Mouse (Mus musculus): ENCODE results near the gene Zfp108. TPM values are rescaled to one million over a fixed set of nuclear protein-coding genes. Genes with fewer than 3 reads are reported as not detected.
A peak's percentile ranks its signal among the peaks of the same experiment; 100 is the strongest.

The Zfp108 gene
- not detected in 2 replicates for polyA plus RNA-seq (2012; ENCODE audit: insufficient read depth, insufficient read length, low replicate concordance, missing spikeins)

- H3K4me1 ChIP-seq (ENCODE audit: control insufficient read depth, insufficient read depth, low read length), result peaks cover 12% of the 10 kb centered on the region
- peak within 1 kb of the TSS; percentile 69 for H3K4me3 ChIP-seq (ENCODE audit: insufficient read depth, low read depth, low read length)
- 16% methylated on average over 21 of the region's 21 CpGs for WGBS
- H3K27ac ChIP-seq (ENCODE audit: insufficient read depth, low read depth, low read length), result no peak within 1 kb of the TSS; the same call in 1 of the 2 replicates
- TF ChIP-seq POLR2A (IDR thresholded peaks at IDR 0.05; ENCODE audit: insufficient read depth, low read depth, low read length), result peak; percentile 46; the same call in 1 of the 2 replicates
- TF ChIP-seq CTCF (IDR thresholded peaks at IDR 0.05; ENCODE audit: insufficient read depth, low read depth, low read length), result no peak
These were observed at the start of gene Zfp108 for GRCm38 (mm10) chr7:24254633-24255474. Gene Zfp108 (plus strand): TSS chr7:24254794.

- no peak overlapping the region for H3K27ac ChIP-seq (ENCODE audit: insufficient read depth, low read depth, low read length)
- no peak for TF ChIP-seq CTCF (IDR thresholded peaks at IDR 0.05; ENCODE audit: insufficient read depth, low read depth, low read length)
- TF ChIP-seq POLR2A (IDR thresholded peaks at IDR 0.05; ENCODE audit: insufficient read depth, low read depth, low read length), result peak; percentile 48; the same call in 1 of the 2 replicates
- WGBS, result 9% methylated on average over 24 of the region's 24 CpGs
- peaks cover 2% of the 10 kb centered on the region; the same call in 1 of the 2 replicates for H3K4me1 ChIP-seq (ENCODE audit: control insufficient read depth, insufficient read depth, low read length)
- peak overlapping the region; percentile 77 for H3K4me3 ChIP-seq (ENCODE audit: insufficient read depth, low read depth, low read length)
These were observed 46.9 kb upstream of the Zfp108 start for GRCm38 (mm10) chr7:24207488-24208261.

- no peak for TF ChIP-seq POLR2A (IDR thresholded peaks at IDR 0.05; ENCODE audit: insufficient read depth, low read depth, low read length)
- no peak for TF ChIP-seq CTCF (IDR thresholded peaks at IDR 0.05; ENCODE audit: insufficient read depth, low read depth, low read length)
- Histone ChIP-seq H3K4me3 (ENCODE audit: insufficient read depth, low read depth, low read length) (no peak overlapping the region), H3K4me1 (ENCODE audit: control insufficient read depth, insufficient read depth, low read length) (peaks cover 2% of the 10 kb centered on the region; the same call in 1 of the 2 replicates), H3K27ac (ENCODE audit: insufficient read depth, low read depth, low read length) (no peak overlapping the region)
- 56% methylated on average over 7 of the region's 7 CpGs for WGBS
These were observed 46.2 kb upstream of the Zfp108 start for GRCm38 (mm10) chr7:24208282-24208886.

GRCm38 (mm10) chr7:24210296-24210695, 44.3 kb upstream of the Zfp108 start:
- no peak for TF ChIP-seq CTCF (IDR thresholded peaks at IDR 0.05; ENCODE audit: insufficient read depth, low read depth, low read length)
- TF ChIP-seq POLR2A (IDR thresholded peaks at IDR 0.05; ENCODE audit: insufficient read depth, low read depth, low read length), result no peak
- 72% methylated on average over 2 of the region's 2 CpGs for WGBS

GRCm38 (mm10) chr7:24211343-24211742, 43.3 kb upstream of the Zfp108 start, which contains the start of gene Zfp111:
Gene Zfp111 (minus strand): TSS chr7:24211443.
- H3K4me3 ChIP-seq (ENCODE audit: insufficient read depth, low read depth, low read length), result no peak within 1 kb of the TSS
- H3K4me1 ChIP-seq (ENCODE audit: control insufficient read depth, insufficient read depth, low read length), result 0 out of 2 replicates have a peak, but pooled peaks cover 2% of the 10 kb centered on the region
- no peak within 1 kb of the TSS for H3K27ac ChIP-seq (ENCODE audit: insufficient read depth, low read depth, low read length)
- TF ChIP-seq POLR2A (IDR thresholded peaks at IDR 0.05; ENCODE audit: insufficient read depth, low read depth, low read length), result no peak
- TF ChIP-seq CTCF (IDR thresholded peaks at IDR 0.05; ENCODE audit: insufficient read depth, low read depth, low read length), result no peak
- 81% methylated on average over 5 of the region's 5 CpGs for WGBS

More at GRCm38 (mm10) chr7:24210296-24210695, 44.3 kb upstream of the Zfp108 start:
- no peak overlapping the region for H3K27ac ChIP-seq (ENCODE audit: insufficient read depth, low read depth, low read length)
- H3K4me1 ChIP-seq (ENCODE audit: control insufficient read depth, insufficient read depth, low read length), result peaks cover 2% of the 10 kb centered on the region; the same call in 1 of the 2 replicates
- no peak overlapping the region for H3K4me3 ChIP-seq (ENCODE audit: insufficient read depth, low read depth, low read length)

- TF ChIP-seq CTCF (IDR thresholded peaks at IDR 0.05; ENCODE audit: insufficient read depth, low read depth, low read length), result no peak
- peak; percentile 44; the same call in 1 of the 2 replicates for TF ChIP-seq POLR2A (IDR thresholded peaks at IDR 0.05; ENCODE audit: insufficient read depth, low read depth, low read length)
- Histone ChIP-seq H3K27ac (ENCODE audit: insufficient read depth, low read depth, low read length) (0 out of 2 replicates have a peak within 1 kb of the TSS, but pooled peaks have one; percentile 43), H3K4me1 (ENCODE audit: control insufficient read depth, insufficient read depth, low read length) (peaks cover 4% of the 10 kb centered on the region; the same call in 1 of the 2 replicates), H3K4me3 (ENCODE audit: insufficient read depth, low read depth, low read length) (peak within 1 kb of the TSS; percentile 99)
- 5% methylated on average over 28 of the region's 28 CpGs for WGBS
These were observed 17.4 kb upstream of the Zfp108 start, which contains the start of gene Zfp109 for GRCm38 (mm10) chr7:24237040-24237791. Gene Zfp109 (minus strand): TSS chr7:24237560.

- Histone ChIP-seq H3K4me3 (ENCODE audit: insufficient read depth, low read depth, low read length) (no peak overlapping the region), H3K27ac (ENCODE audit: insufficient read depth, low read depth, low read length) (no peak overlapping the region), H3K4me1 (ENCODE audit: control insufficient read depth, insufficient read depth, low read length) (peaks cover 12% of the 10 kb centered on the region)
- WGBS, result 57% methylated on average over 9 of the region's 9 CpGs
- TF ChIP-seq CTCF (IDR thresholded peaks at IDR 0.05; ENCODE audit: insufficient read depth, low read depth, low read length) (no peak), POLR2A (IDR thresholded peaks at IDR 0.05; ENCODE audit: insufficient read depth, low read depth, low read length) (no peak)
These were observed 597 bp upstream of the Zfp108 start for GRCm38 (mm10) chr7:24253779-24254615.
